Mouse (Mus musculus) hindbrain, postnatal 0 days (tissue): Measurements from ENCODE around the gene Igfbp1. TPM values are rescaled to one million over a fixed set of nuclear protein-coding genes. Genes with fewer than 3 reads are reported as not detected.

Source experiments
- ATAC-seq: fragments of 200-750 bp; cut with Nextera tagmentation; 2 replicates; pipeline ENCODE4 v1.8.0; 2017; ENCODE audit warnings: mild to moderate bottlenecking, moderate TSS enrichment, moderate library complexity
- DNase-seq: peaks from one replicate; pipeline ENCODE4 v3.0.0-alpha.2; 2015; ENCODE audit warnings: low spot score
- H3K27ac ChIP-seq: fragments of 300-500 bp; sonication (generic); 2 replicates; pipeline ENCODE4 v1.5.1; 2014; ENCODE audit warnings: mild to moderate bottlenecking
- H3K27me3 ChIP-seq: fragments of 300-500 bp; sonication (generic); 2 replicates; pipeline ENCODE4 v1.6.1; 2014; ENCODE audit warnings: low read length, mixed read lengths; ENCODE audit not compliant: insufficient read depth
- H3K36me3 ChIP-seq: fragments of 300-500 bp; sonication (generic); 2 replicates; pipeline ENCODE4 v1.6.1; 2014; ENCODE audit warnings: low read length, mixed read lengths; ENCODE audit not compliant: insufficient read depth
- H3K4me1 ChIP-seq: fragments of 300-500 bp; sonication (generic); 2 replicates; pipeline ENCODE4 v1.6.1; 2014; ENCODE audit warnings: antibody characterized with exemption, low read length, mixed read lengths; ENCODE audit not compliant: insufficient read depth
- H3K4me2 ChIP-seq: fragments of 300-500 bp; sonication (generic); 2 replicates; pipeline ENCODE4 v1.6.1; 2014; ENCODE audit warnings: low read depth, mild to moderate bottlenecking, low read length, moderate library complexity, mixed read lengths
- H3K4me3 ChIP-seq: fragments of 300-500 bp; sonication (generic); 2 replicates; pipeline ENCODE4 v1.5.1; 2014; ENCODE audit warnings: low read length
- H3K9ac ChIP-seq: fragments of 300-500 bp; sonication (generic); replicated peaks from 2 replicates; pipeline ENCODE4 v1.6.1; 2014; ENCODE audit warnings: mild to moderate bottlenecking, low read length, moderate library complexity, mixed read lengths
- H3K9me3 ChIP-seq: fragments of 300-500 bp; sonication (generic); 2 replicates; pipeline ENCODE4 v1.6.1; 2016; ENCODE audit warnings: low read length, mixed read lengths
- CTCF ChIP-seq: IDR thresholded peaks from 2 replicates; pipeline ENCODE4 v1.5.1; 2016; ENCODE audit warnings: antibody characterized with exemption, control low read depth, low read depth
- whole genome bisulfite sequencing: fragments of 180-500 bp; shearing (Covaris S2); extraction: QIAGEN DNeasy Blood & Tissue Kit; methylation state at CpG from one replicate; pipeline ENCODE4 v1.1.7; 2014; 5-methylcytosine and 5-hydroxymethylcytosine counted together
- polyA plus RNA-seq: library from polyadenylated mRNA; unstranded; fragments of >200 nt; fragmentation: Nextera tagmentation; extraction: Ambion mirVana; gene quantifications from 2 replicates; pipeline ENCODE4 v1.2.1, GENCODE M21; 2015
- total RNA-seq: library from RNA; depleted of rRNA; stranded (reverse); fragments of >200 nt; gene quantifications from 2 replicates; pipeline ENCODE4 v1.2.3, GENCODE M21; 2014

Gene Igfbp1
- total and polyA plus RNA-seq, 2 experiments from 2014 or later: not detected

GRCm38 (mm10) chr11:7192710-7193109 is 4.9 kb upstream of the Igfbp1 start:
- Histone ChIP-seq H3K27ac (no peak overlapping the region), H3K36me3 (no peaks in the 10 kb centered on the region), H3K9me3 (no peaks in the 10 kb centered on the region), H3K4me3 (no peak overlapping the region), H3K4me2 (no peak overlapping the region), H3K4me1 (no peaks in the 10 kb centered on the region), H3K9ac (no peak overlapping the region), H3K27me3 (no peaks in the 10 kb centered on the region)
- TF ChIP-seq CTCF: no peak
- 73% methylated on average over 6 of the region's 6 CpGs for WGBS
- no peak for ATAC-seq
- DNase-seq: no peak

GRCm38 (mm10) chr11:7193134-7193533 is 4.4 kb upstream of the Igfbp1 start:
- no peaks in the 10 kb centered on the region for H3K27me3 ChIP-seq
- no peak overlapping the region for H3K4me2 ChIP-seq
- no peaks in the 10 kb centered on the region for H3K4me1 ChIP-seq
- ATAC-seq (no peak), DNase-seq (no peak)
- H3K27ac ChIP-seq: no peak overlapping the region
- WGBS: 76% methylated on average over 9 of the region's 9 CpGs
- H3K4me3 ChIP-seq: no peak overlapping the region
- H3K36me3 ChIP-seq: no peaks in the 10 kb centered on the region
- no peak overlapping the region for H3K9ac ChIP-seq
- peak; percentile 26 for TF ChIP-seq CTCF
- H3K9me3 ChIP-seq: no peaks in the 10 kb centered on the region

GRCm38 (mm10) chr11:7194432-7195311 is 2.9 kb upstream of the Igfbp1 start:
- DNase-seq (no peak), ATAC-seq (no peak)
- H3K9ac ChIP-seq: no peak overlapping the region
- no peaks in the 10 kb centered on the region for H3K27me3 ChIP-seq
- peak; percentile 21 for TF ChIP-seq CTCF
- no peak overlapping the region for H3K4me3 ChIP-seq
- WGBS: 92% methylated on average over 10 of the region's 10 CpGs
- no peaks in the 10 kb centered on the region for H3K4me1 ChIP-seq
- no peak overlapping the region for H3K4me2 ChIP-seq
- no peak overlapping the region for H3K27ac ChIP-seq
- H3K9me3 ChIP-seq: no peaks in the 10 kb centered on the region
- H3K36me3 ChIP-seq: no peaks in the 10 kb centered on the region

GRCm38 (mm10) chr11:7195312-7195685 is 2.3 kb upstream of the Igfbp1 start:
- ATAC-seq: no peak
- Histone ChIP-seq H3K27me3 (no peaks in the 10 kb centered on the region), H3K36me3 (no peaks in the 10 kb centered on the region), H3K9me3 (no peaks in the 10 kb centered on the region), H3K4me2 (no peak overlapping the region), H3K9ac (no peak overlapping the region), H3K4me3 (no peak overlapping the region), H3K4me1 (no peaks in the 10 kb centered on the region), H3K27ac (no peak overlapping the region)
- DNase-seq: no peak
- WGBS: 84% methylated on average over 4 of the region's 4 CpGs
- no peak for TF ChIP-seq CTCF

- 92% methylated on average over 19 of the region's 19 CpGs for WGBS
These were observed 424 bp downstream of the Igfbp1 start for GRCm38 (mm10) chr11:7198006-7198405.

GRCm38 (mm10) chr11:7198481-7199256 is 1.1 kb downstream of the Igfbp1 start:
- ATAC-seq: no peak
- WGBS: 85% methylated on average over 10 of the region's 10 CpGs
- Histone ChIP-seq H3K27me3 (no peaks in the 10 kb centered on the region), H3K9ac (no peak overlapping the region), H3K4me2 (no peak overlapping the region), H3K4me1 (no peaks in the 10 kb centered on the region), H3K36me3 (no peaks in the 10 kb centered on the region), H3K9me3 (no peaks in the 10 kb centered on the region), H3K4me3 (no peak overlapping the region), H3K27ac (no peak overlapping the region)
- DNase-seq: no peak
- no peak for TF ChIP-seq CTCF

More at GRCm38 (mm10) chr11:7198006-7198405, 424 bp downstream of the Igfbp1 start:
- ATAC-seq (no peak), DNase-seq (no peak)
- Histone ChIP-seq H3K27me3 (no peaks in the 10 kb centered on the region), H3K27ac (no peak overlapping the region), H3K4me3 (no peak overlapping the region), H3K9ac (no peak overlapping the region), H3K4me1 (no peaks in the 10 kb centered on the region), H3K4me2 (no peak overlapping the region), H3K36me3 (no peaks in the 10 kb centered on the region), H3K9me3 (no peaks in the 10 kb centered on the region)
- no peak for TF ChIP-seq CTCF
